Mouse (Mus musculus) bone marrow macrophage, adult 2 months (primary cell): ENCODE measurements around the gene Rhob. TPM values are rescaled to one million over a fixed set of nuclear protein-coding genes. Genes with fewer than 3 reads are reported as not detected.

Experiments used
- H3K27ac ChIP-seq: 2 replicates; pipeline ENCODE4 v1.5.1; 2012; ENCODE audit warnings: low read depth, low read length; ENCODE audit not compliant: insufficient read depth
- H3K4me1 ChIP-seq: 2 replicates; pipeline ENCODE4 v1.6.1; 2012; ENCODE audit warnings: low read length; ENCODE audit not compliant: control insufficient read depth, insufficient read depth
- H3K4me3 ChIP-seq: 2 replicates; pipeline ENCODE4 v1.5.1; 2012; ENCODE audit warnings: mild to moderate bottlenecking, low read length, moderate library complexity; ENCODE audit not compliant: insufficient read depth
- CTCF ChIP-seq: IDR thresholded peaks from 2 replicates; pipeline ENCODE4 v1.5.1; 2012; ENCODE audit warnings: low read depth, mild to moderate bottlenecking, low read length, moderate library complexity
- POLR2A ChIP-seq: IDR thresholded peaks from 2 replicates; pipeline ENCODE4 v1.6.1; 2012; ENCODE audit warnings: mild to moderate bottlenecking, low read depth, low read length, borderline replicate concordance
- polyA plus RNA-seq: library from polyadenylated mRNA; stranded (reverse); fragments of >200 nt; gene quantifications from 2 replicates; pipeline ENCODE4 v1.2.4, GENCODE M21; 2012; ENCODE audit not compliant: missing spikeins, insufficient read depth, insufficient read length

The Rhob gene
- polyA plus RNA-seq, 1 experiment, result 50.1 TPM

GRCm38 (mm10) chr12:8506954-8507707, 7.3 kb upstream of the Rhob start:
- TF ChIP-seq CTCF (no peak), POLR2A (no peak)
- no peak overlapping the region for H3K4me3 ChIP-seq
- peaks cover 46% of the 10 kb centered on the region for H3K4me1 ChIP-seq
- peak overlapping the region; percentile 40 for H3K27ac ChIP-seq

GRCm38 (mm10) chr12:8504131-8504530, 4.3 kb upstream of the Rhob start:
- no peak for TF ChIP-seq POLR2A
- no peak for TF ChIP-seq CTCF
- H3K4me1 ChIP-seq, result peaks cover 37% of the 10 kb centered on the region

DNA sequence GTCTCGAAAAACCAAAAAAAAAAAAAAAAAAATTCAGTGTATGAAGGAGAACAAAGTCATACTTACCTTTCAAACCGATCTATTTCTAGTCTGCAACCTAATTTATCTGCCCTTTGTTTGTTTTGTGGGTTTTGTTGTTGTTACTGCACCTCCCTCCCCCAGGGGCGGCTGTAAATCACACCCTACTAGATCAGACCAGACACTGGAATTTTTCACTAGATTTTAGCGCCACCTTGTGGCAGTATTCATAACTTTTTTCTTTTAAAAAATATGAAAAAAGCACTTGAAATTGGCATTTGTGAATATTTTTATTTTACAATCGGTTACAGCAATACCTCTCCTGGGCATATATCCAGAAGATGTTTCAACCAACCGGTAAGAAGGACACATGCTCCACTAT, 2.7 kb upstream of the Rhob start:
- peak overlapping the region; percentile 89 for H3K27ac ChIP-seq
- TF ChIP-seq POLR2A (no peak), CTCF (no peak)
- H3K4me1 ChIP-seq, result peaks cover 33% of the 10 kb centered on the region
- H3K4me3 ChIP-seq, result no peak overlapping the region

More at GRCm38 (mm10) chr12:8504131-8504530, 4.3 kb upstream of the Rhob start:
- Histone ChIP-seq H3K27ac (no peak overlapping the region), H3K4me3 (no peak overlapping the region)

DNA sequence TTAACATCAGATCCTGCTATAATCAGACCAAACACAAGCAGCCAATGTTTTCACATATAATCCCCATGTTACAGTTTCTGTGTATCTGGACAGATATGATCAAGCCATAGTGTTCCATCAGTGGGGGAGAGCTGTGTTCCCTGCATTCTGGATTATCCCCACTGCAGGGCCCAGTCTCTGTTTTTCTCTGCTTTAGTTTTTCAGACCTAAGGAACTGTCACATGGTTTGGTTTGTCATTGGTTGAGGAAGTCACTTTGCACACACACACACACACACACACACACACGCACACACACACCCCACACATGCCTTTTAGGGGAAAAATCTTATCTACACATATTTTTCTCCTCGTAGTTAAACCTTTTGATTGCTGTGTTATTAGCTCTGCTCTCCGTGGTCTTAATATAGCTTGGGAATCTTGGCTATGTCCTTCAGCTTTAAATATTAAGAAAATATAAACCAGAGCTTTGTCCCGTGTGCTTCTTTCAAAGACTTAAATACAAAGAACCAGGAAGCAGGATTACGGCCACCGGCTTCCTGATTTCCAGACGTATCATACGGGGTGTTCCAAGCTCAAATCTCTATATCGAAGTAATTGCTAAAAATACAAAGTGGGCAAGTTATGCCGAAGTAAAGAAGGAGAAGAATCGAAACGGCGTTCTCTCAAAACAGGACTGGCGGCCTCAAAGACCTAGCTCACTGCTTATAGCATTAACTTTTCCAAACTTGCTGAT, 1.9 kb upstream of the Rhob start:
- peaks cover 26% of the 10 kb centered on the region for H3K4me1 ChIP-seq
- no peak overlapping the region for H3K4me3 ChIP-seq
- TF ChIP-seq POLR2A (no peak), CTCF (no peak)
- peak overlapping the region; percentile 89 for H3K27ac ChIP-seq

DNA sequence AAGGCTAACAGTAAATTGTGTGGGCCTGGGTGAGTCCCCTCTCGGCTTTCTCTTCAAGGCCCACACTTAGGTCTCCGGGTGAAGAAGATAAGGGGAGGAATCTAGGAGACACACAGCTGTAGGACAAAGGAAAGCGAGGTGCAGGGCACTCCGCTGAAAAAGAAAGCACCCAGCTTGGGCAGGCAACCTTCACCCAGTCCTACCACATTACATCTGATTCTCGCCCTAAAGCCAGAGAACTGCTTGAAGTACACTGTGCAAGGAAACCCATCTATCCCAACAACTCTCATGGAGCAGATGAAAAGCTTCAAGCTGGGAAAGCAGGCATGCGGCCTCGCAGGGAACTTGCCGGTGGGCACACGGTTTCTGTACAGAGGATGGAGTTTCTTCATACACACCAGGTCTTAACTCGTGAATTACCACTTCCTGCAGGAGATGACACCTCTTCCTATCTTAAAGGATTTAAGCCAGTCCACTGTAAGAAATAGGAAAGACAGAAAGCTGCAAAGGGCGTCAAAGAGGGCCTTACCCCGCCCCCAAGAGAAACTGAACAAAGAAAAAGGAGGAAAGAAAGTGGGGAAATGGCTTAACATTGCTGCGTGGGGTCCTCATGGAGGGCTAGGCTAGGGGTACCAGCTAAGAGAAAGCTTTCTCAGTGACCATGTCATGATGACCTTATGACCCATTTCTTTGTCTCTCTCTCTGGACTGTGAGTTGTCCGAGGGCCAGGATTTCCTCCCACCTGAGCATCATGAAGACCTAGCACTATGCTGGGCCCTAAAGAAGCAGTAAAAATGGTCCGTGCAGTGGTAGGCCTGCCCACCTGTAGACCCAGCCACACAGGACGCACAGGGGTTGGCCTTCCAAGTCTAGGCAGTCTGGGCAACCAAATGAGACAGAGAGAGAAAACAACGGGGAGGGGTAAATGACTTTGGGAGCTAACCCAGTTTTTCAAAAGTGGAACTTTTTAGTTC, 1.1 kb upstream of the Rhob start:
- TF ChIP-seq CTCF (no peak), POLR2A (no peak)
- Histone ChIP-seq H3K4me3 (peak overlapping the region; percentile 77), H3K4me1 (peaks cover 22% of the 10 kb centered on the region), H3K27ac (peak overlapping the region; percentile 89)

DNA sequence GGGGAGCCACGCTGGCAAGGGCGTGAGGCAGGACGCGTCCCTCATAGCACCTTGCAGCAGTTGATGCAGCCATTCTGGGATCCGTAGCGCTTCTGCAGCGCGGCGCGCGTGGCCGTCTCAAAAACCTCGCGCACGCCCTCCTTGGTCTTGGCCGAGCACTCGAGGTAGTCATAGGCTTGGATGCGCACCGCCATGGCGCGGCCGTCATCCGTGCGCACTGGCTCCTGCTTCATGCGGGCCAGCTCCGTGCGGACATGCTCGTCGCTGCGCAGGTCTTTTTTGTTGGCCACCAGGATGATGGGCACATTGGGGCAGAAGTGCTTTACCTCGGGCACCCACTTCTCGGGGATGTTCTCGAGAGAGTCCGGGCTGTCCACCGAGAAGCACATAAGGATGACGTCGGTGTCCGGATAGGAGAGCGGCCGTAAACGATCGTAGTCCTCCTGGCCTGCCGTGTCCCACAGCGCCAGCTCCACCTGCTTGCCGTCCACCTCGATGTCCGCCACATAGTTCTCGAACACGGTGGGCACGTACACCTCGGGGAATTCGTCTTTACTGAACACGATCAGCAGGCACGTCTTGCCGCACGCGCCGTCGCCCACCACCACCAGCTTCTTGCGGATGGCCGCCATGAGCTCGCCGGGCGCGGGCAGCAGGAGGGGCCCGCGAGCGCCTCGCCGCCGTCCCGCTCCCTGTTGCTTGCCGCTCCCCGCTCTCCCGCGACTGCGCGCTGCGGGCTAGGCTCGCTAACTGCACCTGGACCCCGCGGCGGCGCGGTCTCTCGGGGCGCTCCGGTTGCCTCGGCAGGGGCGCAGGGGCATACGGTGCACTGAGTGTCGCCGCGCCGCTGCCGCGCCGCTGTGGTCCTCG, 573 bp downstream of the Rhob start:
- 0 out of 2 replicates have a peak, but pooled peaks have one; percentile 6 for TF ChIP-seq CTCF
- TF ChIP-seq POLR2A, result no peak
- peak overlapping the region; percentile 81 for H3K27ac ChIP-seq
- peaks cover 22% of the 10 kb centered on the region for H3K4me1 ChIP-seq
- peak overlapping the region; percentile 86 for H3K4me3 ChIP-seq

DNA sequence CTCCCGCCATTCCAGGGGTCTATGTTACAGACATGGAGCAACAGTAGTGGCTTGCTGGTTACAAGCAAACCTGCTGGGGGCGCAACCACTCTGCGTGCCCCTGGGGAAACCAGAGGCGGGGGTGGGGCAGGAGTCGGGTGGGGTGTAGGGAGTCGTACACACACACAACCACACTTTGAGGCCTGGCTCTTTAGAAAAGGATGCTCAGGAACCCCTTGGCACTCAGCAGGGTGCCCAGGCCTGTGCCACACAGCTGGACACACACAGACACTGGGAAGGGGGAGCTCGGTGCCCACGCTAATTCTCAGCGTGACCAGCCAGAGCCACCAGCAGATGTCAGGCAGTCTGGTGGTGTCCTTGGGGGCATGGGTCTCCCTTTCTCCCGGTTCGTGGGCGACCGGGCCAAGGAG, 1.2 kb downstream of the Rhob start:
- H3K4me1 ChIP-seq, result peaks cover 22% of the 10 kb centered on the region
- H3K27ac ChIP-seq, result peak overlapping the region; percentile 81
- TF ChIP-seq POLR2A, result no peak
- TF ChIP-seq CTCF, result 0 out of 2 replicates have a peak, but pooled peaks have one; percentile 16
- H3K4me3 ChIP-seq, result peak overlapping the region; percentile 86

DNA sequence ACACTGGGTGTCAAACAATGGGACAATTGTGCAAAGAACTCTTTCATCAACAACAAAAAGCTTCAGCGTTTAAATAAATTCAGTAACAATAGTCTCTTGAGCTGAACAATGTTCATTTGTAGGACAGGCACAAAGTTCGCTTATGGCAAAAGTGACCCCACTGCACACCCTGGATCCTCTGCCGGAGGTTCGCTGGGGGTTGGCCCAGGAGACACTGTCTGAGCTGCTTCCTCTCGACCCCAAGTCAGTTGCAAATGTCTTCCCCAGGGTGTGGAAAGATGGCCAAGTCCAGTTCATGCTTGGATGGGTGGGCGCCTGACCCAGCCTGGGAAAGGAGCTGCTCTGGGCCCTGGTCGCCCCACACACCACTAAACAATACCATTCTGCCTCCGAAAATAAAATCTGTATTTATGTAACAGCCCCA, 1.6 kb downstream of the Rhob start:
- Histone ChIP-seq H3K4me1 (peaks cover 24% of the 10 kb centered on the region), H3K4me3 (peak overlapping the region; percentile 86), H3K27ac (no peak overlapping the region)
- no peak for TF ChIP-seq CTCF
- no peak for TF ChIP-seq POLR2A

GRCm38 (mm10) chr12:8497314-8497706, 2.5 kb downstream of the Rhob start:
- Histone ChIP-seq H3K4me1 (peaks cover 22% of the 10 kb centered on the region), H3K4me3 (no peak overlapping the region), H3K27ac (no peak overlapping the region)
- TF ChIP-seq CTCF, result no peak
- no peak for TF ChIP-seq POLR2A
